ENCODE assay signal across 8 mouse cellular contexts in genomic region chr7:96643461-96644204, GRCm38 (mm10).
DNase-seq lines count a peak whose midpoint lies in the region; ATAC-seq and TF ChIP-seq lines count a peak whose summit lies in the region.

No protein-coding gene starts in this region.

- no peak overlapping the region for H3K27ac ChIP-seq in heart, postnatal 0 days (ENCODE audit: low read depth)
- H3K27ac ChIP-seq in limb, embryonic 14.5 days (replicated peaks; ENCODE audit: low read depth, low read length), result 0 out of 2 replicates have a peak overlapping the region, but pooled peaks have one; percentile 48

- TF ChIP-seq POLR2A in limb, embryonic 14.5 days (IDR thresholded peaks at IDR 0.05; ENCODE audit: borderline replicate concordance, extremely low read depth, insufficient read depth, insufficient read length), result no peak

- no peak for ATAC-seq in heart, postnatal 0 days (ENCODE audit: insufficient read depth, low read depth)
- peak; percentile 92 for ATAC-seq in limb, embryonic 14.5 days (ENCODE audit: low FRiP score, low read depth)

- 8% methylated on average over 27 of the region's 27 CpGs for WGBS in heart, postnatal 0 days
- WGBS in limb, embryonic 14.5 days, result under 1% methylated on average over 26 of the region's 27 CpGs

- peak; percentile 29 to 56 for DNase-seq in adrenal gland, adult (ENCODE audit: inconsistent age in 2 of 2, low spot score in 1 of 2)
- no peak for DNase-seq in adrenal gland, adult 18-20 months (ENCODE audit: low spot score in 2 of 2)
- DNase-seq in right cerebral cortex, postnatal 10 days (ENCODE audit: low spot score in 2 of 2), result peak; percentile 66 to 68
- DNase-seq in right cerebral cortex, postnatal 25 days, result no peak
- no peak for DNase-seq in heart, postnatal 0 days (ENCODE audit: low spot score)
- DNase-seq in limb, embryonic 14.5 days (ENCODE audit: low spot score), result peak; percentile 85
- peak; percentile 94 for DNase-seq in retina, postnatal 1 day
- DNase-seq in spleen, adult 18-20 months, result no peak

- H3K4me3 ChIP-seq in heart, postnatal 0 days (ENCODE audit: low read depth, low read length), result peak overlapping the region; percentile 5; the same call in 1 of the 2 replicates
- peak overlapping the region; percentile 36 for H3K4me3 ChIP-seq in limb, embryonic 14.5 days (replicated peaks; ENCODE audit: low read length)

- H3K27me3 ChIP-seq in heart, postnatal 0 days (ENCODE audit: control insufficient read depth, insufficient read depth, low read length), result peaks cover 66% of the 10 kb centered on the region
- no peaks in the 10 kb centered on the region for H3K27me3 ChIP-seq in limb, embryonic 14.5 days (ENCODE audit: control insufficient read depth, insufficient read depth, low read length)

- H3K9ac ChIP-seq in heart, postnatal 0 days (replicated peaks; ENCODE audit: low read depth, low read length), result no peak overlapping the region
- peak overlapping the region; percentile 16; the same call in 1 of the 2 replicates for H3K9ac ChIP-seq in limb, embryonic 14.5 days (ENCODE audit: low read depth, low read length, severe bottlenecking)

- H3K4me1 ChIP-seq in heart, postnatal 0 days (ENCODE audit: control insufficient read depth, insufficient read depth), result 0 out of 2 replicates have a peak, but pooled peaks cover 4% of the 10 kb centered on the region
- peaks cover 31% of the 10 kb centered on the region for H3K4me1 ChIP-seq in limb, embryonic 14.5 days (ENCODE audit: control insufficient read depth, insufficient read depth, low read length)

- no peak for TF ChIP-seq EP300 in heart, postnatal 0 days (IDR thresholded peaks at IDR 0.05; ENCODE audit: low read depth)

- H3K36me3 ChIP-seq in heart, postnatal 0 days (replicated peaks; ENCODE audit: control insufficient read depth, insufficient read depth, low read length), result no peaks in the 10 kb centered on the region
- no peaks in the 10 kb centered on the region for H3K36me3 ChIP-seq in limb, embryonic 14.5 days (ENCODE audit: control insufficient read depth, insufficient read depth, low read length)

- peak overlapping the region; percentile 36 for H3K4me2 ChIP-seq in heart, postnatal 0 days (ENCODE audit: low read depth, low read length)
- peak overlapping the region; percentile 73 for H3K4me2 ChIP-seq in limb, embryonic 14.5 days (replicated peaks; ENCODE audit: low read depth, low read length, severe bottlenecking)

- no peaks in the 10 kb centered on the region for H3K9me3 ChIP-seq in heart, postnatal 0 days (replicated peaks; ENCODE audit: control insufficient read depth, low read length)
- no peaks in the 10 kb centered on the region for H3K9me3 ChIP-seq in limb, embryonic 14.5 days (ENCODE audit: control insufficient read depth, low read length)

- no peak for TF ChIP-seq CTCF in heart, postnatal 0 days (IDR thresholded peaks at IDR 0.05; ENCODE audit: low read depth)

Comparison
In these comparisons a context has a peak if more than half of its experiments do, and no peak if none do; other contexts are left out.
1. DNase-seq: peak in adrenal gland, adult (2 of 2), right cerebral cortex, postnatal 10 days (2 of 2), limb, embryonic 14.5 days (single experiment) and retina, postnatal 1 day (single experiment); none in adrenal gland, adult 18-20 months (0 of 2), right cerebral cortex, postnatal 25 days (single experiment), heart, postnatal 0 days (single experiment) and spleen, adult 18-20 months (0 of 2).